Comparison of ENCODE assay signal across 30 mouse cellular contexts in the genomic region with DNA sequence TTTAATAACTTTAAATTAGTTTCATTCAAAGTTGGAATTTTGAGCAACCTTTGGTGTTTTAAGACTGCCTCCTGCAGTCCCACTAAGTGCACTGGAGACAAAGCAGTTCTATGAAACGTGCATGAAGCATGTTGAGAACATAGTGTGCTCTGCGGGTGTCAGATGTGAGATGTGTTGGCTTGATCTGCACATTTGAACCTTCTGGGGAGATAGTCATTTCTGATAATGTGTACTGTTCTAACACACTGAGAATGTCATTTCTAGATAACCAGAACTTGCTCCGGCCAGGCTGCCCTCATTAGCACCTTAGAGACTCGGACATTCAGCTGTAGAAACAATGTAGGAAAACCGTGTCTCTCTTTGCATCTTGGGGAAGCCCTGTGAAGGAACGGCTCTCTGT.
A peak's percentile ranks its signal among the peaks of the same experiment; 100 is the strongest.
DNase-seq lines count a peak whose midpoint lies in the region; ATAC-seq and TF ChIP-seq lines count a peak whose summit lies in the region.
"Had no signal": no experiment of that assay in that cellular context is flagged by ENCODE, and none has a peak within 500 bp of the region (broad histone marks: within the 10 kb centered on the region; RNA-seq: fewer than 3 reads in every experiment).

No protein-coding gene starts in this region.

- no peak for TF ChIP-seq CTCF in heart, postnatal 0 days (IDR thresholded peaks at IDR 0.05; ENCODE audit: low read depth)

- no peak for TF ChIP-seq EP300 in heart, postnatal 0 days (IDR thresholded peaks at IDR 0.05; ENCODE audit: low read depth)

- no peak overlapping the region for H3K9ac ChIP-seq in heart, postnatal 0 days (replicated peaks; ENCODE audit: low read depth, low read length)
- no peak overlapping the region for H3K9ac ChIP-seq in heart, embryonic 11.5 days (ENCODE audit: low read depth, low read length)
- no peak overlapping the region for H3K9ac ChIP-seq in liver, embryonic 16.5 days (ENCODE audit: low read depth, low read length)
- H3K9ac ChIP-seq: embryonic facial prominence, embryonic 13.5 days; forebrain, embryonic 15.5 days; hindbrain, embryonic 13.5 days; kidney, embryonic 15.5 days; limb, embryonic 13.5 days; midbrain, embryonic 15.5 days; neural tube, embryonic 15.5 days; stomach, embryonic 15.5 days had no signal

- peaks cover 33% of the 10 kb centered on the region for H3K4me1 ChIP-seq in heart, postnatal 0 days (ENCODE audit: control insufficient read depth, insufficient read depth)
- peaks cover 19% of the 10 kb centered on the region for H3K4me1 ChIP-seq in heart, embryonic 11.5 days (ENCODE audit: control insufficient read depth, insufficient read depth, low read length)
- H3K4me1 ChIP-seq in liver, embryonic 16.5 days (ENCODE audit: control insufficient read depth, low read depth, low read length) = peaks cover 7% of the 10 kb centered on the region
- H3K4me1 ChIP-seq: midbrain, embryonic 15.5 days; neural tube, embryonic 15.5 days had no signal

- H3K4me2 ChIP-seq in heart, postnatal 0 days (ENCODE audit: low read depth, low read length) = no peak overlapping the region
- H3K4me2 ChIP-seq in heart, embryonic 11.5 days = no peak overlapping the region
- H3K4me2 ChIP-seq in liver, embryonic 16.5 days (ENCODE audit: low read depth, low read length) = no peak overlapping the region
- H3K4me2 ChIP-seq: embryonic facial prominence, embryonic 13.5 days; forebrain, embryonic 15.5 days; hindbrain, embryonic 13.5 days; kidney, embryonic 15.5 days; limb, embryonic 13.5 days; midbrain, embryonic 15.5 days; neural tube, embryonic 15.5 days; stomach, embryonic 15.5 days had no signal

- no peaks in the 10 kb centered on the region for H3K9me3 ChIP-seq in heart, postnatal 0 days (replicated peaks; ENCODE audit: control insufficient read depth, low read length)
- no peaks in the 10 kb centered on the region for H3K9me3 ChIP-seq in heart, embryonic 11.5 days (replicated peaks; ENCODE audit: control insufficient read depth, low read length)
- no peaks in the 10 kb centered on the region for H3K9me3 ChIP-seq in liver, embryonic 16.5 days (replicated peaks; ENCODE audit: control insufficient read depth, low read length)
- H3K9me3 ChIP-seq: embryonic facial prominence, embryonic 13.5 days; forebrain, embryonic 10.5 days; forebrain, embryonic 15.5 days; hindbrain, embryonic 13.5 days; kidney, embryonic 15.5 days; limb, embryonic 13.5 days; midbrain, embryonic 10.5 days; midbrain, embryonic 15.5 days; neural tube, embryonic 15.5 days; stomach, embryonic 15.5 days had no signal

- 54% methylated on average over 6 of the region's 6 CpGs for WGBS in heart, postnatal 0 days
- WGBS in heart, embryonic 11.5 days (ENCODE audit: insufficient replicate concordance) = 61% methylated on average over 6 of the region's 6 CpGs
- 40% methylated on average over 6 of the region's 6 CpGs for WGBS in liver, embryonic 16.5 days (ENCODE audit: insufficient replicate concordance)

- no peak overlapping the region for H3K4me3 ChIP-seq in heart, postnatal 0 days (ENCODE audit: low read depth, low read length)
- no peak overlapping the region for H3K4me3 ChIP-seq in heart, embryonic 11.5 days (ENCODE audit: low read depth, low read length)
- H3K4me3 ChIP-seq in liver, embryonic 16.5 days (ENCODE audit: low read depth, low read length) = no peak overlapping the region
- H3K4me3 ChIP-seq: embryonic facial prominence, embryonic 13.5 days; forebrain, embryonic 10.5 days; forebrain, embryonic 15.5 days; heart, adult 2 months; hindbrain, embryonic 13.5 days; kidney, embryonic 15.5 days; limb, embryonic 13.5 days; midbrain, embryonic 10.5 days; midbrain, embryonic 15.5 days; neural tube, embryonic 15.5 days; stomach, embryonic 15.5 days had no signal

- H3K27me3 ChIP-seq in heart, postnatal 0 days (ENCODE audit: control insufficient read depth, insufficient read depth, low read length) = no peaks in the 10 kb centered on the region
- H3K27me3 ChIP-seq in heart, embryonic 11.5 days (ENCODE audit: control insufficient read depth, insufficient read depth, low read length) = no peaks in the 10 kb centered on the region
- H3K27me3 ChIP-seq in liver, embryonic 16.5 days (ENCODE audit: control insufficient read depth, insufficient read depth, low read depth, low read length) = no peaks in the 10 kb centered on the region
- H3K27me3 ChIP-seq: embryonic facial prominence, embryonic 13.5 days; forebrain, embryonic 15.5 days; hindbrain, embryonic 13.5 days; kidney, embryonic 15.5 days; limb, embryonic 13.5 days; midbrain, embryonic 15.5 days; neural tube, embryonic 15.5 days; stomach, embryonic 15.5 days had no signal

- peak; percentile 61 for DNase-seq in heart, adult 11 months
- no peak for DNase-seq in heart, adult 8-10 months (ENCODE audit: low spot score)
- DNase-seq in heart, postnatal 0 days (ENCODE audit: low spot score) = no peak
- DNase-seq: adrenal gland, postnatal 25 days; cerebellum, adult 11-12 months; cerebellum, postnatal 10 days; gastrocnemius, postnatal 25 days; heart, adult 2 months; heart, postnatal 36 days; kidney, adult 18-20 months; kidney, postnatal 4 days; lung, adult 2 months; lung, postnatal 10 days; right cerebral cortex, postnatal 25 days; thymus, postnatal 14 days had no signal

- no peak for ATAC-seq in heart, postnatal 0 days (ENCODE audit: insufficient read depth, low read depth)
- no peak for ATAC-seq in heart, embryonic 11.5 days (replicated peaks; ENCODE audit: insufficient number of reproducible peaks, low FRiP score, low TSS enrichment)
- ATAC-seq in liver, embryonic 16.5 days (ENCODE audit: low read depth) = peak; percentile 69
- ATAC-seq in inflammation-experienced regulatory T-cells, adult 6 months = no peak
- ATAC-seq in CD4-positive, CD25-positive, alpha-beta regulatory T cell, adult 4 months = no peak
- ATAC-seq: forebrain, embryonic 15.5 days; midbrain, embryonic 15.5 days had no signal

- no peaks in the 10 kb centered on the region for H3K36me3 ChIP-seq in heart, postnatal 0 days (replicated peaks; ENCODE audit: control insufficient read depth, insufficient read depth, low read length)
- no peaks in the 10 kb centered on the region for H3K36me3 ChIP-seq in heart, embryonic 11.5 days (ENCODE audit: control insufficient read depth, insufficient read depth, low read length)
- H3K36me3 ChIP-seq in liver, embryonic 16.5 days (ENCODE audit: control insufficient read depth, insufficient read depth) = no peaks in the 10 kb centered on the region
- H3K36me3 ChIP-seq: embryonic facial prominence, embryonic 13.5 days; forebrain, embryonic 10.5 days; forebrain, embryonic 15.5 days; hindbrain, embryonic 13.5 days; kidney, embryonic 15.5 days; limb, embryonic 13.5 days; midbrain, embryonic 10.5 days; midbrain, embryonic 15.5 days; neural tube, embryonic 15.5 days; stomach, embryonic 15.5 days had no signal

- 0 out of 2 replicates have a peak overlapping the region, but pooled peaks have one; percentile 30 for H3K27ac ChIP-seq in heart, postnatal 0 days (ENCODE audit: low read depth)
- H3K27ac ChIP-seq in heart, embryonic 11.5 days (ENCODE audit: low read depth, low read length) = no peak overlapping the region
- H3K27ac ChIP-seq in liver, embryonic 16.5 days (ENCODE audit: low read length) = no peak overlapping the region
- H3K27ac ChIP-seq: embryonic facial prominence, embryonic 13.5 days; forebrain, embryonic 10.5 days; forebrain, embryonic 15.5 days; heart, adult 2 months; hindbrain, embryonic 13.5 days; kidney, embryonic 15.5 days; limb, embryonic 13.5 days; macrophage; midbrain, embryonic 10.5 days; midbrain, embryonic 15.5 days; neural tube, embryonic 15.5 days; stomach, embryonic 15.5 days had no signal
